Mouse (Mus musculus): ENCODE measurements at regions not wholly inside any gene's neighbourhood (a gene's known extent, or its start where the extent isn't known, plus 50 kb on each side); places are given as distances from the start of the nearest gene placed in this dataset.

DNA sequence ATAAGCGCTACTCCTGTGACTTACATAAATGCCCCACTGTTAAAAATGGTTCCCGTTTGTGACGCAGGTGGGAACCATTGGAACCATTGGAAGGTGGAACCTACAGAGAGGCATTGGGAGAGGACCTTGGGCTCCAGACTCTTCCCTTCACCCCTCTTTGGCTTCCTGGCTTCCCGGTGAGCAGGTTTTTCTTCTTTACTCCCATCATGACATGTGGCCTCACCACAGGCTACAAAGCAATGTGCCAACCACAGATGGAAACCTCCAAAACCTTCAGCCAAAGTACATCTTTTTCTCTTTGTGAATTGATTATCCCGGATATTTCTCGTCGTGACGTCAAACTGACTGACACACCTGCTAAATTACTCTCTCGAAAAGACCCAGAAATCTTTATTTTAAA is 166.9 kb upstream of the Arrdc4 start:
- H3K4me1 ChIP-seq (ENCODE audit: insufficient read depth, low read length), result no peaks in the 10 kb centered on the region
- no peaks in the 10 kb centered on the region for H3K36me3 ChIP-seq (ENCODE audit: insufficient read depth, low read length)
- H3K9me3 ChIP-seq (ENCODE audit: low read length), result no peaks in the 10 kb centered on the region
- no peak for TF ChIP-seq CTCF (IDR thresholded peaks at IDR 0.05)
- no peak overlapping the region for H3K9ac ChIP-seq (replicated peaks; ENCODE audit: low read length, poor library complexity, severe bottlenecking)
- no peak overlapping the region for H3K4me2 ChIP-seq (ENCODE audit: low read depth, low read length, poor library complexity, severe bottlenecking)
- 85% methylated on average over 9 of the region's 9 CpGs for WGBS
- no peak overlapping the region for H3K4me3 ChIP-seq (ENCODE audit: low read depth, low read length)
- ATAC-seq (ENCODE audit: low FRiP score), result no peak
- no peak for DNase-seq (ENCODE audit: low spot score)
- H3K27ac ChIP-seq (ENCODE audit: low read depth, low read length), result no peak overlapping the region
- no peaks in the 10 kb centered on the region for H3K27me3 ChIP-seq (ENCODE audit: insufficient read depth, low read length)

DNA sequence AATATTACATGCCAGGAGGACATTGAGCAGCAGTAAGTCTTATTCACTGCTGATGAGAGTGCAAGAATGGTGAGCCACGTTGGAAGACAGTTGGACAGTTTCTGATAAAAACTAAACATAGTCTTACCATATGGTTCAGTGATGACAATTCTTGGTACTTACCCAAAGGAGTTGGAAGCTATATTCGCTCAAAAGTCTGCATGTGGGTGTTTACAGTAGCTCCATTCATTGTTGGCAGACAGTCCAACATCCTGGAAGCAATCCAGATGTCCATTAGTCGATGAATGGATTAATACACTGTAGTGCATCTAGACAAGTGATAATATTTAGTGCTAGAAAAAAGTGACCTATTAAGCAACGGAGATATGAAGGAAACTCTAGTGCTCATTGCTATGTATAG is 165.3 kb upstream of the Arrdc4 start:
- DNase-seq (ENCODE audit: low spot score) (no peak), ATAC-seq (ENCODE audit: low FRiP score) (no peak)
- 78% methylated on average over 4 of the region's 4 CpGs for WGBS
- Histone ChIP-seq H3K9ac (replicated peaks; ENCODE audit: low read length, poor library complexity, severe bottlenecking) (no peak overlapping the region), H3K4me2 (ENCODE audit: low read depth, low read length, poor library complexity, severe bottlenecking) (no peak overlapping the region), H3K36me3 (ENCODE audit: insufficient read depth, low read length) (no peaks in the 10 kb centered on the region), H3K4me3 (ENCODE audit: low read depth, low read length) (no peak overlapping the region), H3K27ac (ENCODE audit: low read depth, low read length) (no peak overlapping the region), H3K4me1 (ENCODE audit: insufficient read depth, low read length) (no peaks in the 10 kb centered on the region), H3K9me3 (ENCODE audit: low read length) (no peaks in the 10 kb centered on the region), H3K27me3 (ENCODE audit: insufficient read depth, low read length) (no peaks in the 10 kb centered on the region)
- TF ChIP-seq CTCF (IDR thresholded peaks at IDR 0.05), result no peak

DNA sequence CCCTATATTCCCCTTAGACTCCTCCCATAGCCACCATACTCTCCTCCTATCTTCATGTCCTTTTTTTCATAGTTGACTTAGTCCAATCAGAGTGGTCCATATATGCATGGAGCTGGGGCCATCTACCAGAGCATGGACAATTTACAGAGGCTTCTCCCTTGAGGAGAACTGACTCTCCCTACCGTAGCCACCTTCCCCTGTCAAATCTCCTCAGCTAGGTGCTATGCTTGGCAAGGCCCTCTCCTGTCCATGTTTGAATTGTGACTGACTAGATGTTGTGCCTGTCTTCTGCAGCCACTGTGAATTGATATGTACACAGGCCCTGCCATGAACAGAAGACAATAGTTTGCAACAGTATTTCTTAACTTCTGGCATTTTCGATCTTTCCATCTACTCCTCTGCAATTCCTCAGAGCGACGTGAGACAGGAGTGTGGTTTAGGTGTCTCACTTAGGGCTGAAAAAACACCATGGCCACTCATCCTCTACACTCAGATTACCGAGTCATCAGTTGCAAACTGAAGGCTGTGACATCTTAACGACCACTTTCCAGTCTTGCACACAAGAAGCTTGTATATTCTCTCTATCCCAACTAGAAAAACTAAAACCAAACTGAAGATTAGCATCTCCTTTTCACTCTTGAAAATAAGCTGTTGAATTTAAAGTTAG is 163.1 kb upstream of the Arrdc4 start:
- ATAC-seq (ENCODE audit: low FRiP score) (no peak), DNase-seq (ENCODE audit: low spot score) (no peak)
- H3K4me1 ChIP-seq (ENCODE audit: insufficient read depth, low read length), result no peaks in the 10 kb centered on the region
- no peak overlapping the region for H3K9ac ChIP-seq (replicated peaks; ENCODE audit: low read length, poor library complexity, severe bottlenecking)
- H3K27me3 ChIP-seq (ENCODE audit: insufficient read depth, low read length), result no peaks in the 10 kb centered on the region
- no peaks in the 10 kb centered on the region for H3K9me3 ChIP-seq (ENCODE audit: low read length)
- no peaks in the 10 kb centered on the region for H3K36me3 ChIP-seq (ENCODE audit: insufficient read depth, low read length)
- no peak for TF ChIP-seq CTCF (IDR thresholded peaks at IDR 0.05)
- WGBS, result 90% methylated on average over 6 of the region's 6 CpGs
- H3K4me2 ChIP-seq (ENCODE audit: low read depth, low read length, poor library complexity, severe bottlenecking), result no peak overlapping the region
- no peak overlapping the region for H3K4me3 ChIP-seq (ENCODE audit: low read depth, low read length)
- H3K27ac ChIP-seq (ENCODE audit: low read depth, low read length), result no peak overlapping the region

DNA sequence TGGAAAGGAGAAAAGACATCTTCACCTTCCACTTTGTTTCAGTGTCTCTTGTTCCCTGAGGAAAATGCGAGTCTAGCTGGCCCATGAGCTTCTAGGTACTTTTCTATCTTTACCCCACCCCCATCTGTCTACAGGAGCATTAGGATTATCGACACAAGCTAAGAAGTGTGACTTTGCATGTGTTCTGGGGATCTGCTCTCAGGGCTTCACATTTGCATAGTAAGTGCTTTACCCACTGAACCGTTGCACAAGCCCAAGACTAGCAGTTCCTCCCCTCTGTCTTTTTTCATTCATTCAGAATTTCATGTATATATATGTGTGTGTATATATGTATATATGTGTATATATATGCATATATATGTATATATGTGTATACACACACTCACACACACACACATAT is 162.5 kb upstream of the Arrdc4 start:
- no peaks in the 10 kb centered on the region for H3K36me3 ChIP-seq (ENCODE audit: insufficient read depth, low read length)
- WGBS, result 47% methylated on average over 3 of the region's 3 CpGs
- H3K9me3 ChIP-seq (ENCODE audit: low read length), result no peaks in the 10 kb centered on the region
- H3K27ac ChIP-seq (ENCODE audit: low read depth, low read length), result no peak overlapping the region
- no peak overlapping the region for H3K9ac ChIP-seq (replicated peaks; ENCODE audit: low read length, poor library complexity, severe bottlenecking)
- DNase-seq (ENCODE audit: low spot score) (no peak), ATAC-seq (ENCODE audit: low FRiP score) (no peak)
- no peak for TF ChIP-seq CTCF (IDR thresholded peaks at IDR 0.05)
- H3K4me1 ChIP-seq (ENCODE audit: insufficient read depth, low read length), result no peaks in the 10 kb centered on the region
- H3K4me3 ChIP-seq (ENCODE audit: low read depth, low read length), result no peak overlapping the region
- no peak overlapping the region for H3K4me2 ChIP-seq (ENCODE audit: low read depth, low read length, poor library complexity, severe bottlenecking)
- no peaks in the 10 kb centered on the region for H3K27me3 ChIP-seq (ENCODE audit: insufficient read depth, low read length)

DNA sequence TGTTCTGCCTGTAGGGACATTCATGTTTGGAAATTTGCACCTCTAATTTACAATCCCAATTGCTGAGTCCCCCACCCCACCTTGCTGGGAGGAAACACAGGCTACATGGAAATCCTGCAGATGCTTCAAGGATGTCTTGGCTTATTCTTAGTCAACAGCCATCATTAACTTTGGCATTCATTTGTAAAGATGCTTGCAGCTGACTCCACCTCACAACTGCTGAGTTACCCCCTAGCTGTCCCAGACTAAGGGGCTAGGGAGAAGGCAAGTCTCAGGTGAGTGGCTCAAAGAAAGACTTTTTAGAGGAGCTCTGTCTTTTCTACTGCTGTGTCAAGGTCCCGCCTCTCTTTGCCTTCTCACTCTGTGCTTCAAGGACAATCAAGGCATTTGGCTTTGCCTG is 160.7 kb upstream of the Arrdc4 start:
- Histone ChIP-seq H3K27ac (ENCODE audit: low read depth, low read length) (no peak overlapping the region), H3K4me3 (ENCODE audit: low read depth, low read length) (no peak overlapping the region), H3K4me1 (ENCODE audit: insufficient read depth, low read length) (no peaks in the 10 kb centered on the region), H3K9me3 (ENCODE audit: low read length) (no peaks in the 10 kb centered on the region), H3K4me2 (ENCODE audit: low read depth, low read length, poor library complexity, severe bottlenecking) (no peak overlapping the region), H3K27me3 (ENCODE audit: insufficient read depth, low read length) (no peaks in the 10 kb centered on the region), H3K9ac (replicated peaks; ENCODE audit: low read length, poor library complexity, severe bottlenecking) (no peak overlapping the region), H3K36me3 (ENCODE audit: insufficient read depth, low read length) (no peaks in the 10 kb centered on the region)
- ATAC-seq (ENCODE audit: low FRiP score), result no peak
- DNase-seq (ENCODE audit: low spot score), result no peak
- no peak for TF ChIP-seq CTCF (IDR thresholded peaks at IDR 0.05)
- WGBS, result 100% methylated on average over 1 of the region's 1 CpGs

DNA sequence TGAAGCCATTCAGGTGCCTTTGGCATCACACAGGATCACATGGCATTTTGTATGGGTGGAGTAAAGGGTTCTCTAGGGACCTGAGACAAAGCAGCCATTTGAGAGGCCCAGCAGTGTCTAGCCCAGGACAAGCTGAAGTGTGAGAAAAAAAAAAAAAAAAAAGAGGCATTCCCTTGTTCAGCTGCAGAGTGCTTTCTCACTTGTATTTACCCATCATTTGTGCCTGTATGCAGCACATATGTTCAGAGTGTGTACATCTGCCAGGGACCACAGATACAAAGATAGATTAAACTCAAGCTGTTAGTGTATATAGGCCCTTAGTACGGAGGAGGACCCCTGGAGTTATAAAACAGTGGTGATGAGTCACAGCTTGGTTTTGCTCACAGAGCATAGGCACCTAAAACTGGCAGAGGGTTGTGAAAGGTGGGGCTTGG is 159.4 kb upstream of the Arrdc4 start:
- Histone ChIP-seq H3K9me3 (ENCODE audit: low read length) (no peaks in the 10 kb centered on the region), H3K36me3 (ENCODE audit: insufficient read depth, low read length) (no peaks in the 10 kb centered on the region), H3K4me3 (ENCODE audit: low read depth, low read length) (no peak overlapping the region), H3K27ac (ENCODE audit: low read depth, low read length) (0 out of 2 replicates have a peak overlapping the region, but pooled peaks have one; percentile 39), H3K27me3 (ENCODE audit: insufficient read depth, low read length) (no peaks in the 10 kb centered on the region), H3K9ac (replicated peaks; ENCODE audit: low read length, poor library complexity, severe bottlenecking) (no peak overlapping the region), H3K4me1 (ENCODE audit: insufficient read depth, low read length) (no peaks in the 10 kb centered on the region), H3K4me2 (ENCODE audit: low read depth, low read length, poor library complexity, severe bottlenecking) (no peak overlapping the region)
- TF ChIP-seq CTCF (IDR thresholded peaks at IDR 0.05), result no peak
- 63% methylated on average over 1 of the region's 1 CpGs for WGBS
- peak; percentile 68; the same call in 1 of the 2 replicates for ATAC-seq (ENCODE audit: low FRiP score)
- peak; percentile 58 for DNase-seq (ENCODE audit: low spot score)

Data from midbrain, postnatal 0 days (tissue).